Mouse (Mus musculus) C2C12 (cell line): ENCODE measurements around the gene Fkbp3. TPM values are rescaled to one million over a fixed set of nuclear protein-coding genes. Genes with fewer than 3 reads are reported as not detected.
A peak's percentile ranks its signal among the peaks of the same experiment; 100 is the strongest.

Source experiments
- H3K27me3 ChIP-seq: one replicate; pipeline ENCODE4 v1.6.1; 2011; ENCODE audit not compliant: control insufficient read depth, insufficient read depth, insufficient read length
- H3K36me3 ChIP-seq: one replicate; pipeline ENCODE4 v1.6.1; 2011; ENCODE audit not compliant: control insufficient read depth, insufficient read depth
- H3K4me3 ChIP-seq: one replicate; pipeline ENCODE4 v1.5.1; 2011; ENCODE audit warnings: mild to moderate bottlenecking, control low read depth; ENCODE audit not compliant: poor library complexity, insufficient read depth, severe bottlenecking
- H3K79me2 ChIP-seq: one replicate; pipeline ENCODE4 v1.6.1; 2011; ENCODE audit not compliant: control insufficient read depth, insufficient read depth
- H3K79me3 ChIP-seq: one replicate; pipeline ENCODE4 v1.6.1; 2011; ENCODE audit warnings: low read depth, control low read depth
- H3ac ChIP-seq: one replicate; pipeline ENCODE3; 2011; ENCODE audit warnings: low read depth; ENCODE audit not compliant: control insufficient read depth, insufficient read length
- CEBPB ChIP-seq: IDR thresholded peaks from one replicate; pipeline ENCODE4 v1.6.1; 2011; ENCODE audit warnings: low read depth, mild to moderate bottlenecking, control low read depth, moderate library complexity
- CTCF ChIP-seq: IDR thresholded peaks from one replicate; pipeline ENCODE4 v1.5.1; 2011; ENCODE audit not compliant: control insufficient read depth, insufficient read depth, insufficient read length
- FOSL1 ChIP-seq: IDR thresholded peaks from one replicate; pipeline ENCODE4 v1.8.0; 2011; ENCODE audit warnings: mild to moderate bottlenecking, low read length; ENCODE audit not compliant: poor library complexity, insufficient read depth, severe bottlenecking
- MAX ChIP-seq: IDR thresholded peaks from one replicate; pipeline ENCODE4 v1.6.1; 2011; ENCODE audit warnings: mild to moderate bottlenecking, control low read depth
- MYOD1 ChIP-seq: IDR thresholded peaks from one replicate; pipeline ENCODE4 v1.6.1; 2011; ENCODE audit warnings: low read depth; ENCODE audit not compliant: control insufficient read depth, insufficient read length
- MYOG ChIP-seq: IDR thresholded peaks from one replicate; pipeline ENCODE4 v1.6.1; 2011; ENCODE audit not compliant: control insufficient read depth, insufficient read length; ENCODE audit errors: extremely low read depth
- USF1 ChIP-seq: IDR thresholded peaks from one replicate; pipeline ENCODE4 v1.6.1; 2011; ENCODE audit warnings: low read depth, mild to moderate bottlenecking, control low read depth, moderate library complexity
- polyA plus RNA-seq: library from polyadenylated mRNA; unstranded; fragments of >200 nt; fragmentation: generic; extraction: Trizol; gene quantifications from one replicate; pipeline ENCODE4 v1.2.1, GENCODE M21; 2012; ENCODE audit warnings: missing spikeins

Gene Fkbp3
- polyA plus RNA-seq, 1 experiment: 72.5 TPM

DNA sequence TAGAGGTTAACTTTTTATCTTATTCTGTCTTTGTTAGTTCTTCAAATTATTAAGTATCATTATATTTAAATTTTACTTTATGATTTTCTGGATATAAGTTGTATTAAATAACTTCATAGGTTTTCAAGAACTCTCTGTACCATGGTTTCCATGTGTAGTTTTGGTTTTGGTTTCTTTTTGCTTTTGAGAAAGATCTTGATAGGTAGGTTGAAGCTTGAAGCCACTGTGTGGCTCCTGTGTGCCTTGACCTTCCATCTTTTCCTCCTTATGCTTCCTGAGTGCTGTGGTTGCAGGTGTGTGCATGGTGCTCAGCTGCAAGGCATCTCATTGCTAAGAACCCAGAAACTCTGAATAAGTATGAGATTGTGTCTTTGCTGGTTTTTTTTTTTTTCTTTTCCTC lies 25.0 kb downstream of the Fkbp3 start:
- Histone ChIP-seq H3K79me2 (peaks cover 79% of the 10 kb centered on the region), H3K79me3 (peaks cover 38% of the 10 kb centered on the region), H3ac (no peak overlapping the region), H3K36me3 (peaks cover 93% of the 10 kb centered on the region), H3K4me3 (no peak overlapping the region), H3K27me3 (no peaks in the 10 kb centered on the region)
- TF ChIP-seq FOSL1 (no peak), MYOD1 (no peak), MAX (no peak), USF1 (no peak), MYOG (no peak), CEBPB (no peak), CTCF (no peak)

DNA sequence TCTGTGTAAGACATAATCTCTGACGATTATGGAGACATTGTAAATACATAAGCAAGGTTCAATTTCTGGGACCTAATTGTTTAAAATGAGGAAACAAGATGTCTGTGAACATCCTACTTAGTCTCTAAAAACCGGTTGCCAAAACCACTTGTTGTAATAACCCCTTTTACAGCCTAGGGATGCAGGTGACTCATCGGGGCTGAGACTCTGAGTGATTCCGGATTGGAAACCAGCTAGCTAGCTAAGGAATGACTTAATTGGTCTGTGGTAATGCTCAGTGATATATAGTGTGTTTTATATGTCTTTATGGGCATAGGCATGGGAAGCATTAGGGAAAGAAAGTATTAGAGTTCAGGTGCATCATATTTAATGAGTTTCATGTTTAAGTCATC lies 36.3 kb downstream of the Fkbp3 start:
- Histone ChIP-seq H3K4me3 (peak overlapping the region; percentile 56), H3K27me3 (no peaks in the 10 kb centered on the region), H3ac (no peak overlapping the region), H3K79me3 (peaks cover 63% of the 10 kb centered on the region), H3K79me2 (peaks cover 65% of the 10 kb centered on the region), H3K36me3 (peaks cover 28% of the 10 kb centered on the region)
- peak; percentile 32 for TF ChIP-seq FOSL1
- TF ChIP-seq CTCF: no peak
- TF ChIP-seq USF1: no peak
- TF ChIP-seq CEBPB: no peak
- TF ChIP-seq MYOG: no peak
- TF ChIP-seq MAX: no peak

DNA sequence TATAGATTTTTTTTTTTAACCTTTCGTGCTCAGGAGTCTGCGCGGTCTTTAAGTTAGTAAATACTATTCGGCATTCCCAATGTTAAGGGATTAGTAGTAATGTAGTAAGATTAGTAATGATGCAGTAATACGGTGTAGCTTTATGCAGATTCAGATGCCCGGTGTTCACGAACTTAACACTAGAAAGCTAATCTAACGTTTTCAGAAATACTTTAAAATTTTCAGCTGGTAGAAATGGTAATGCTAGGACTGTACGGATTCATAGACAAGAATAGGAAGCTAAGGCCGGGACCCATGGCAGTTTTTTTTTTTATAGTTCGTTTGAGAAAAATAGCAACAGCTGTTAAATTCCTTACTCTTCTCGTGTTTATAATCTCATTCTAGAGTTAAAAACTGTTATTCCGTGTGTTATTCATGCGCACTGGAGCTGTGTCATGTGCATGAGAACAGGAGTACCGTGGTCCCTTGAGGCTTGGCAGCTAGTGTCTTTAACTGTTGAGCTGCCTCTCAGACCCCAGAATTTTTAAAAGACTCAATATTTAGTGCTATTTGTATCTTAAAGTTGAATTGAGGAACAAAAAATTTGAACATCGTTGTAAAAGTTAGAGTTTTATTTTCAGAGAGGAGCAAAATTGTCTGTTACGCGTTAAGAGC lies 36.8 kb downstream of the Fkbp3 start:
- H3K79me2 ChIP-seq: peaks cover 60% of the 10 kb centered on the region
- peaks cover 23% of the 10 kb centered on the region for H3K36me3 ChIP-seq
- TF ChIP-seq CEBPB: no peak
- TF ChIP-seq MYOD1: no peak
- TF ChIP-seq MYOG: no peak

DNA sequence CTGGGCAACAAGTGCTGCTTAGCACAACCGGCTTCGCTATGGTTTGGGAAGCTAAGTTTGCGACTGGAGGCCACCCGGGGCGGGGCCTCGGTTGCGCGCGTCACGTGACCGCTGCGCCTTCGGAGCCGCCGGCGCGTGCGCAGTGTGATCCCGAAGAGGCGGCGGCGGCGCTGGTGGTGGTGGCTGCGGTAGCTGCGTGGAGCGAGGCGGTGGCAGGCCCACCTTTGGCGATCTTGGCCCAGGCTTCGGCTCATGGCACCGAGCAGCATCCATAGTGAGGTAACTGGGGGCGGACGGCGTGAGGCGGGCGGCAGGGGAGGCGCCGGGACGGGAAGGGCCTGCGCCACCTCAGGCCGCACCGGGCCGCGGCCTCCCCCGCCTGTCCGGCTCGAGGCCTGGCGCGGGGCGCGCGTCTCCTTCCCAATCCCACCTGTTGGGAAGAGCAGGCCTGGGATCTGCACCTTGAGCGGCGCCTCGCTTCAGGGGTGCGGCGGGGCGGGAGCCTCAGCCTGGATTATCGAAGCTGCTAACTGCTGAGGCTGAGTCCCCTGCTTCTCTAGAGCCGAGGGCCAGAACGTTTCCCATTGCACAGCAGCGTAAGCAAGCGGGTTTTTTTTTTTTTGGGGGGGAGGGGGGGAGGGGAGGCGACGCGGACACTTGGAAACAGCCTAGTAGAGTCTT lies 37.5 kb downstream of the Fkbp3 start, which contains the start of gene Prpf39:
TSS of gene Prpf39 (plus strand) at position 144 of the 681 bp plus-strand sequence.
- peak within 1 kb of the TSS; percentile 78 for H3ac ChIP-seq
- peak within 1 kb of the TSS; percentile 56 for H3K4me3 ChIP-seq
- TF ChIP-seq USF1 (peak; percentile 97), MYOG (no peak)

More for the DNA sequence above, 36.8 kb downstream of the Fkbp3 start:
- peak overlapping the region; percentile 56 for H3K4me3 ChIP-seq
- H3K27me3 ChIP-seq: no peaks in the 10 kb centered on the region
- peaks cover 58% of the 10 kb centered on the region for H3K79me3 ChIP-seq
- H3ac ChIP-seq: peak overlapping the region; percentile 13

DNA sequence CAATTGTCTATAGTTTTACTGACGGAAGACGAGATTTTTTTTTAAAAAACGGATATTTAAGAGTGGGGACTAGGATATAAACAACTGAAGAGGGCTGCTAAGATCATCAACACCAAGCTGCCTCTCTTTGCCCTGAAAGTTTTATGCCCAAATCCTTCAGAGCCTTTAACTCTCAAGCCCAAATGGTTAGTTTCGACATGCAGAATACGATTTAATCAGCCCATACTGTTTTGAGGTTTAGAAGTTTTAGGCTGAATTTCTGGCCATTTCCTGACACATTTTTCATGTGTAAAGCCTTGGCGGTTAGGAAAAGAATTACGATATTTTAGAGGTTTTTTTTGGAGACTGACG lies 38.0 kb downstream of the Fkbp3 start:
- H3K36me3 ChIP-seq: peaks cover 13% of the 10 kb centered on the region
- peaks cover 46% of the 10 kb centered on the region for H3K79me3 ChIP-seq
- peaks cover 48% of the 10 kb centered on the region for H3K79me2 ChIP-seq
- H3K4me3 ChIP-seq: peak overlapping the region; percentile 56
- H3ac ChIP-seq: no peak overlapping the region
- TF ChIP-seq CEBPB: no peak
- no peak for TF ChIP-seq FOSL1
- TF ChIP-seq CTCF: no peak
- TF ChIP-seq MYOD1: no peak
- TF ChIP-seq MYOG: no peak
- no peak for TF ChIP-seq MAX
- TF ChIP-seq USF1: no peak
- H3K27me3 ChIP-seq: no peaks in the 10 kb centered on the region

More for the DNA sequence above, 37.5 kb downstream of the Fkbp3 start, which contains the start of gene Prpf39:
- Histone ChIP-seq H3K36me3 (peaks cover 16% of the 10 kb centered on the region), H3K27me3 (no peaks in the 10 kb centered on the region), H3K79me2 (peaks cover 53% of the 10 kb centered on the region), H3K79me3 (peaks cover 51% of the 10 kb centered on the region)

DNA sequence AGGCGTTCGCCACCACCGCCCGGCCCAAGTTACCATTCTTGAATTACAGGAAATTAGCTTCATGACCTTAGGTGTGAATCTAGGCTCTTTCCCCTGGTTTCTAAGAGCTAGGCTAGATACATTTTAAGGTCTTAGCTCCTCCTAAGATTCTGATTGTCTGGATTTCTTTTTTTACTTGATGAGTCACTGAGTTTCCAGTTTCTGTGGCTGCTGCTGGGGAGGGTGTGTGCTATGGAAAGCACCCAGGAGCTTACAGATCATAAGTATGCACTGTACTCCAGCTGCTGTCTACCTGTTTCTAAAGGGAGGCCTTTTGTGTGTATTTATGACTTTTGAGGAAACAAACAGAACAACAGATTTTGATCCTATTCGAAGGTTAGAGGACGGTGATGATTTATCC lies 51.0 kb downstream of the Fkbp3 start:
- H3K36me3 ChIP-seq: peaks cover 34% of the 10 kb centered on the region
- H3K27me3 ChIP-seq: no peaks in the 10 kb centered on the region
- no peaks in the 10 kb centered on the region for H3K79me2 ChIP-seq
- H3K79me3 ChIP-seq: no peaks in the 10 kb centered on the region
- no peak for TF ChIP-seq CEBPB
- no peak for TF ChIP-seq MAX
- TF ChIP-seq USF1: no peak
- TF ChIP-seq MYOD1: no peak
- no peak for TF ChIP-seq FOSL1
- no peak for TF ChIP-seq MYOG
- no peak for TF ChIP-seq CTCF
- H3ac ChIP-seq: no peak overlapping the region
- H3K4me3 ChIP-seq: no peak overlapping the region

Other genes with a start within 250 kb of the Fkbp3 start
- gene Gm527, start 156.1 kb downstream of the Fkbp3 start, polyA plus RNA-seq: 1.5 TPM
- gene Klhl28, start 108.5 kb downstream of the Fkbp3 start, polyA plus RNA-seq: 0.77 TPM
- 3.9 TPM for gene Togaram1, start 108.2 kb downstream of the Fkbp3 start, polyA plus RNA-seq
- gene Prpf39, start 37.7 kb downstream of the Fkbp3 start, polyA plus RNA-seq: 4.3 TPM
- 2.3 TPM for gene Fancm, start 1.6 kb upstream of the Fkbp3 start, polyA plus RNA-seq
- gene Mis18bp1, start 98.6 kb upstream of the Fkbp3 start, polyA plus RNA-seq: 3.7 TPM
- not detected for gene Wdr20rt, start 151.5 kb upstream of the Fkbp3 start, polyA plus RNA-seq